Mouse (Mus musculus): ENCODE results near the gene Adh4. TPM values are rescaled to one million over a fixed set of nuclear protein-coding genes. Genes with fewer than 3 reads are reported as not detected.
A peak's percentile ranks its signal among the peaks of the same experiment; 100 is the strongest.
"Not testable (repeated sequence)": the region's sequence is repeated elsewhere in the genome, so short reads cannot be mapped to it uniquely, and the experiment has no call there.

The Adh4 gene
- total RNA-seq, 2 experiments from 2014 or later: not detected

DNA sequence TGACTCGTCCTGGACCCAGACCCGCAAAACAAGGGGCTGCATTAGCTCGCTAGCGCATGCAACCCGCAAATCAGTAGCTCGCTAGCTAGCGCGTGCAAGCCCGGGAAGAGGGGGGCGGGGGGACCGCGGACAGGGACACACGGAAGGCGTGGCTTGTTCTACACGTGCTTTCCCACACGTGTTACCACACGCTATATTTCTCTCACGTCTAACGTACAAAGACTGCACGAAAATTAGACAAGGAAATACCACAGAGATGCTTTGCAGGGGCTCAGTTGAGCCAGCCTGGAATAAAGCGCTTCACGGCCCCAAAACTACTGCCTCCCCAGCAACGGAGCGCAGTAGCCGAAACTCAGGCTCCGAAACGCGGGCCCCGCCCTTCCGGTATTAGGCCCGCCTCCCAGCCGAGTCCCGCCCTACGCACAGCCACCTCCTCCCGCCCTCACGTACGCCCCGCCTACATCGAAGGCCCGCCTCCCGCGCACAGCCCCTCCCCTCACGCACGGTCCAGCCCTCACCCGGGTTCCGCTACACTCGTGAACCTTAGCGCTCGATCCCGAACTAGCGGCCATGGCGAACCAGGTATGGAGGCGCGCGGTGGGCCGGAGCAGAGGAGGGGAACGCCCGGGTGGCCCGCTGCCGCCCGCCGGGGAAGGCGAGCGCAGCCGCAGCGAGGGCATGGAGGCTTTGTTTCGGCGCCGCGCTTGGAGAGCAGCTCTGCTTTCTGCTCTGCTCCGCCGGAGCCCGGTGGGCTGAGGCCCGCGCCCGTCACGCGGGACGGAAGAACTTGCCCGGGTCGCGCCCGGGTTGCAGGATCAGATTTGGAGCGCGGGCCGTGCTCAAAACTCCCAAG, 27.6 kb downstream of the Adh4 start, which contains the start of gene Adh5:
Gene Adh5, plus strand, starts transcription at position 482 of the 853 bp plus-strand sequence.
- peak; percentile 92 for ATAC-seq (replicated peaks; ENCODE audit: poor library complexity)

DNA sequence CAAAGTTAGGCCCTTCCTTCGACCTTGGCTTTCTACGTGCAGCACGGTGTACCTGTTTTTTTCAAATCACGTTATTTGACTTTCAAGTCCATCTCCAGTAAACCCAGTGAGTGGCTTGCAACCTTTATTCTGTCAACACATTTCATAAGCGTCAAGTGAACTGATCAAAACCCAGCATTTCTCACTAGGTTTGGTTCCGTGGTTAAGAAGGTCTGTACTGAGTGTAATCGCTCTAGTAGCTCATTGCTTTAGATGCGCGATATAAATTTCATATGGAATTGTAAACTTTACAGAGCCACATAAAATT, 28.2 kb downstream of the Adh4 start:
- no peak for ATAC-seq (replicated peaks; ENCODE audit: poor library complexity)

DNA sequence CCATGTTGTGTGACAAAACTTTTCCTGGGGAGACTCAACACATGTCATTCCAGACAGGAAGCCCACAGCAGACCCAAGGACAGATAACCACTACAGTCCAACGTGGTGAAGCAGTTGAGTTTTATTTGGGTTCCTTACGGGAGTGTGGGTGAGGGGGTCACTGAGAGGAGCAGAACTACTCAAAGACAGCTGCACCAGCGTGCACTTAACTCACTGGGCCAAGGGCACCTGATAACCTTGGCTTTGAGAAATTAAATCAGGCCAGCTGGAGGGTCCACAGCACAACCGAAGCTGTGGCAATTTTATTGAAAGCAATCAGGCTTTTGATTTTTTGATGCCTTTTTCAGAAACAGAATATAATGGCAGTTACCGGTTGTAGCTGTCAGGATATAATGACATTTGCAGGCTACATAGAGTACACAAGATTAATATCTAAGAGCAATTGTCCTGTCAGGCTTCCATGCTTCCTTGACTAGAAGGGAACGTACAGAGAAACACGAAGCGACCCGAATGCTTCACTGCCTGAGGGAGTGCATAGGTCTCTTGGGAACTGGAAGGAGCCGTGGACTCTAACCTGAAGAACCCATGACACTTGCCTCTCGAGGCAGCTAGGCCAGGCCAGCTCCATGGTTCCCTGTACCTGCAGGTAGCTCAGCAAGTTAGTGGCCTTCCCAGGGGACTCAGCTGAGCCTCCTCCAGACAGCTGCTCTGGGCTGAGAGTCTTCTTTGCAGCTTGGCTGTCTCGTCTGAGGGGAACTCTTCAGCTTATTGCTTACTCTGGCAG, 33.0 kb downstream of the Adh4 start:
- ATAC-seq (replicated peaks; ENCODE audit: poor library complexity): no peak

DNA sequence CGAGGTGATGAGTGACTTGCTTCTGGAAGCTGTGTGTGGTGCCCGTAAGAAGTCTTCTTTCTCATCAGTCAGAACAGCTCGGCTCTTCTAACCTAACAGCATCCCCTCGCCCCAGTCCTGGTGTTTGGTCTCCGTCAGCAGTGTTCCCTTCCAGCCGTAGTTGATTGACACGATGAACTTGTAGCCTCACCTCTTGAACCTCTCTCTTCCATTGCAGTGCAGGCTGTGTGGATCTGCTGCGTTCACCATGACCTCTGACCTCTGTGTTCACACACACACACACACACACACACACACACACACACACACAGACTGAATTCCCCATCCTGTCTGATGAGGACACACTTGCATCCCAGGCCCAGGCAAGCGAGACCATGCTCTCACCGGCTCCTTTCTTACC, 36.9 kb downstream of the Adh4 start:
- no peak for ATAC-seq (replicated peaks; ENCODE audit: poor library complexity)

DNA sequence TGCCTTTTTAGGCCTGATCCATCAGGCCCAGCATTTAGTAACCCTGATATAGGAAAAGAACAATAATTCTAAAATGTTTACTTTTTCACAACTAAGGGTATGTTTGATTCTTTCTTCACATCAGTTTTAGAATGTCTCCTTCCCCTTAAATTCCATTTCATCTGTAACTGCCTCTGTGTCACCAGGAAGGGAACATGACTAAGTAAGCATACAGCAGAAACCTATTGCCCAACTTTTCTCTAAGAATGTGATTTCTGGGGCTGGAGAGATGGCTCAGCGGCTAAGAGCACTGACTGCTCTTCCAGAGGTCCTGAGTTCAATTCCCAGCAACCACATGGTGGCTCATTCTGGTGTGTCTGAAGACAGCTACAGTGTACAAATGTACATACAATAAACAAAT, 39.0 kb downstream of the Adh4 start:
- no peak for ATAC-seq (replicated peaks; ENCODE audit: poor library complexity)

DNA sequence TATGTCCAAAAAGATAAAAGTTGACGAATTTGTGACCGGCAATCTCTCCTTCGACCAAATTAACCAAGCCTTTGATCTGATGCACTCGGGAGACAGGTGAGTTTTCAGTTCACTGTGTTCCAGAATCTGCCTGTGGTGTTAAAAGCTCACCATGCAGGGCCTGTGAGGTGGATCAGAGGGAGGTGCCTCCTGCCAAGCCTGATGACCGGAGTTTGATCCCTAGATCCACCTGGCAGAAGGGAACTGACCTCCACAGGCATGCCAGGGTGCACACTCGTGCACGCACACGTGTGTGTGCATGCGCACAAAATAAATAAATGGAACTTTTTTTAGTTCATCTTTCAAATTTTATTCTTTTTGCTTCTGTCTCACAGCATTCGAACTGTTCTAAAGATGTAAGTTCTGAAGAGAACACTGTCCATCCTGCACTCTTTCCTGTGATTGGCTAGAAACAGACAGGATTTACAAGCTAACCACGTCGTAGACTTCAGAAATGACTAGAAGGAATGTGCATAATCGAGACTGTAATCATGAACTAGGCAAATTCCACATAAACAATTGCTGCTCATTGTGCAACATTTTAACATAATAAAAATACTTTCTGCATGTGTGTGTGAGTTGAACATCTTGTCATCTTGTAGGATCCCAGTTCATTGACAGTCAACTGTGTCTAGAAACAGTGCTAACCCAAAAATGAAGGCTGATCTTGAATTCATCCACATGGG, 39.6 kb downstream of the Adh4 start:
- ATAC-seq (replicated peaks; ENCODE audit: poor library complexity): no peak

DNA sequence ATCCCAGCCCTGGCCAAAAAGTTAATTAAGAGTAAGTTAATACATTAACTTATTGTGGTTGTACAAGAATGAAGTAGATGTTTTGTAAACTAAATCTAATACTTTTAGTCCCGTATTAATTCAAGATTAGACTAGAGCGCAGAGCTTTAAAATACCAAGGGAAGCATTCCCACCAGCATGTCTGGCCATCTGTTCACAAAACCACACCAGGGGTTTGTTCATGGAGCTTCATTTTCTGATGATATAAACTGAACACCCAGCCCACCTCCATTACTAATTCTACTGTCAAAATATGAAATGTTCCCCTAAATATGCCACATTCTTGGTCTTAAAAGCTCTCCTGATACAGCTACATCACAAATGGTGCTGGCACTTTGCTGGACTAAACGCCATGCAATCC, 43.2 kb downstream of the Adh4 start:
- ATAC-seq (replicated peaks; ENCODE audit: poor library complexity): no peak

DNA sequence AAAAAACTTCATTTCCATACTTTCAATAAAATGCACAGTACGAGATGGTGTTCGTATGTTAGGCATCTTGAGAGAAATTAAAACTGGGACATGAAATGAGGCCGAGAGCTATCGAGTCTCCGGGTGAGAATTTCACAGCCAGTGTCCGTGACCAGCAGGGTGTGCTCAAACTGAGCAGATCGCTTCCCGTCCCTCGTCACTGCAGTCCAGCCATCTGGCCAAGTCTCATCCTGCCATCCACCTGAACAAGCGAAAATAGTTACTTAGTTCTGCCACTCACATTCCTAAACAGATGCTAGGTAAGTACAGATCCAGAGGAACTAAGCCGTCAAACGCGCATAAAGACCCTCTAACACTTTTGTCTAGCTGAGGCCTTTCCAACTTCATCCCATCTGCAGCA, 45.0 kb downstream of the Adh4 start:
- ATAC-seq (replicated peaks; ENCODE audit: poor library complexity): no peak

DNA sequence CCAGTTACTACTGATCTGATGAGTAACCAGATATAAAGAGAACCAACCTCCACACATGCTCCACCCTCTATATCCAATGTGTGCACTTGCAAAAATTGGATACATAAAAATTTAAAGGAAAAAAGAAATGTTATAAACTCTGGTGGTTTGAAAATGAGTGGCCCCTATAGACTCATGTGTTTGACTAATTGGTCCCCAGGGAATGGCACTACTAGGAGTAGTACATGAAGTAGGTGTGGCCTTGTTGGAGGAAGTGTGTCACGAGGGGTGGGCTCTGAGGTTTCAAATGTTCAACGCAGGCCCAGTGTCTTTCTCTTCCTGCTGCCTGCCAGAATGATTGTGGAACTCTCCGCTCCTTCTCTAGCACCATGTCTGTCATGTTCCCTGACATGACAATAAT, 46.6 kb downstream of the Adh4 start:
- no peak for ATAC-seq (replicated peaks; ENCODE audit: poor library complexity)

DNA sequence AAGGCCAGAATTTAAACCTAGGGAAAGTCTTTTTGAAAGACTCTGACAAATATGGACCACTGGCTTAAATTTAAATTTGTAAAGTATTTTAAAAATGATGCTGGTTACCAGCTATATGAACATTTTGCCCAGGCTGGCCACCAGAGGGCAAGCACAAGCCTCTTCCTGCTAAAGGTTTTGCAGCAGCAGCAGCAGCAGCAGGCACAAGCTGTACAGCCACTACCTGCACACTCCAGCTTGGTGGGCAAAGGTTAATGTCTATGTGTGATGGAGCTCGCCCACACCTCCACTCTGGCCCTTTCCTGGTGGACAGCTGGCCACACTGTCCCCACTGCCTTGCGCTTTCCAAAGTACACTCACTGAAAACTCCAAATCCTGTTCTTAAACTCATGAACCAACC, 47.9 kb downstream of the Adh4 start:
- ATAC-seq (replicated peaks; ENCODE audit: poor library complexity): peak; percentile 74

DNA sequence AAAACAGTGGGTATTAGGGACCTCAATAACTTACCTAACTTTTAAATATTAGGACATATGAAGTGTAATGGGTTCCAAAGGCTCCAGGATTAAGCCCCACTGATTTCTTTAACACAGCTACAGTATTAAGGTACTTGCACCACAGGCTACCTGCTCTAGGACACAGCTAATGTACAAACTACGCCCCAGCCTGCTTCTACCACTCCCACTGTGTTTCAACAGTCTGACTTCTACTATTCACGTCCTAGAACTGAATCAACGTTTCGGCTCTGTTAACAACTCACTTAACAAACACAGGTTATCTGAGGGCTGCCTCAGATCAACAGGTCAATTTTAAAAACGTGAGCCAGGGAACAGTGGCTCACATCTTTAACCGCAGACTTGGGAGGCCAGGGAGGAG, 48.5 kb downstream of the Adh4 start:
- ATAC-seq (replicated peaks; ENCODE audit: poor library complexity): no peak

DNA sequence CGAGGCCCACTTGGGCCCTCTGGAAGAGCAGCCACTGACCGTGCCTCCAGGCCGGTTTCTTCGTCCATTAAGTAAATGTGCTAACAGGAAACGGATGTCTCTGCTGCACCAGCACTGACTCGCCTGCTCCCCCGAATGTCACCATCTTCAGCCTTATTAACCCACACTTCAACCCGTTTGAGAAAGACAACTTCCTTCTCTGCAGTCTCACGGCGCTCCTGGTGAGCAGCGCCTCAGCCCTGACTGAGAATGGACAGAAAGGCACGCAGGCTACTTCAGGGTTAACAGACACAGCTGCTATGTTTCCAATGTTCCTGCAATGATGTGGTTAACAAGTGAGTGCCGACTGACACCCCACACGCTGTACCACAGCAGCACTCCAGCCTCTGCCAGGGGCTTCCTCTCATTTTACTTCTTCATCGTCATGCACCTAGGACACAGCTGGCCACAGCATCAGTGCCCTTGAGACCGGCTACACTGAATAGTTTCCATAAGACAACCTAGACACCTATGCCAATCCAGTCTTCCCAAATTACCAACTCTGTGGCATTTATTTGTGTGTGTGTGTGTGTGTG, 49.4 kb downstream of the Adh4 start:
- peak; percentile 86 for ATAC-seq (replicated peaks; ENCODE audit: poor library complexity)

DNA sequence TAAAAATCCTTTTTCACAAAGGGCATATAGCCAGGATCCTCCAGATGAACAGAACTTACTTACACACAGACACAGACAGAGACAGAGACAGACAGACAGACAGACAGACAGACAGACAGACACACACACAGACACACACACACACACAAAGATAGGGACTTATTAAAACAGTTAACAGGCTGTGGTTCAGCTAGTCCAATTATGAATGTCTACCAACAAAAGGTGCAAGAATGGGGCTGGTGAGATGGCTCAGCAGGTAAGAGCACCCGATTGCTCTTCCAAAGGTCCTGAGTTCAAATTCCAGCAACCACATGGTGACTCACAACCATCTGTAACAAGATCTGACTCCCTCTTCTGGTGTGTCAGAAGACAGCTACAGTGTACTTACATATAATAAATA, 51.4 kb downstream of the Adh4 start:
- ATAC-seq (replicated peaks; ENCODE audit: poor library complexity): not testable (repeated sequence)

DNA sequence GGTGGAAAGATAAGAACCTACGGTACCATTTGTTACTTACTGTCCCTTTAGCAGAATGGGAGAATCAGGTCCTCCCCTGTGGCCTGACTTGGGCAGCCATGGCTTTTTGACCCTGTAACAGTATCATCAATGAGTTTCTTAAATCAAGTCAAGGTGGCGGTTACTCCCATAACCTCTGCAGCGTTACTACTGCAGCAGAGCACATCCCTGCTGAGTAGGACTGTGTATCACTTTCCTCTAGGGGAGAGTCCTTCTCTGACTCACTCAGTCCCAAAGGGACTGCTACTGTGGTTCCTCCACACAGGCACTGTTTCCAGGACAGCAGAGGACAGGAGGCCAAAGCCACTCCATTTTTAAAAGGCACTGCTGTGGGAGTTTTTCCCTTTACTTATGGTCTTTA, 55.8 kb downstream of the Adh4 start:
- ATAC-seq (replicated peaks; ENCODE audit: poor library complexity): no peak

DNA sequence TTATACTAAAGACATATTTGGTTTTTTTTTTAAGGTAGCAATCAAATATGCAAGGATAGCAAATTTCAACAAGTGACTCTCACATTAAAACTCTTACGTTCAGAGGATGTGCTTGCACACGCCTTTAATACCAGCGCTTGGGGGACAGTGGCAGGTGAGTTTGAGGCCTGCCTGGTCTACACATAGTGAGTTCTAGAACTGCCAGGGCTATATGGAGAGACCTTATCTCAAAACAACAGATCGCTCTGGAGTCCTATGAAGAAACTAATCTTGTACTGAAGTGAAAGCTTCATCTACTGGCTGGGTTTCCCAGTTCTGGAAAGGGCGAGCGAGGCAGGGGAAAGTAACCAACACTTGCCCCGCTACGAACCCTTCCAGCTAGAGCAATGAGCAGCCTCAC, 64.2 kb downstream of the Adh4 start:
- peak; percentile 60 for ATAC-seq (replicated peaks; ENCODE audit: poor library complexity)

Other genes starting within 250 kb of the Adh4 start
- gene 4930579F01Rik, start 221.6 kb upstream of the Adh4 start, total RNA-seq (2015): not detected in 2 replicates
- gene 4930579F01Rik, start 221.6 kb upstream of the Adh4 start, total RNA-seq (2017): not detected in 2 replicates
- gene Adh7, start 197.7 kb upstream of the Adh4 start, total RNA-seq (2015): not detected in 2 replicates
- not detected in 2 replicates for gene Adh7, start 197.7 kb upstream of the Adh4 start, total RNA-seq (2017)
- gene Adh1, start 154.5 kb upstream of the Adh4 start, total RNA-seq (2015): not detected in 2 replicates
- not detected in 2 replicates for gene Adh1, start 154.5 kb upstream of the Adh4 start, total RNA-seq (2017)
- not detected in 2 replicates for gene Adh6a, start 102.2 kb upstream of the Adh4 start, total RNA-seq (2015)
- not detected in 2 replicates for gene Adh6a, start 102.2 kb upstream of the Adh4 start, total RNA-seq (2017)
- not detected in 2 replicates for gene Adh6b, start 73.7 kb upstream of the Adh4 start, total RNA-seq (2015)
- gene Adh6b, start 73.7 kb upstream of the Adh4 start, total RNA-seq (2017): not detected in 2 replicates
- gene Adh5, start 27.6 kb downstream of the Adh4 start, total RNA-seq (2015): 114 and 130 TPM in 2 replicates
- gene Adh5, start 27.6 kb downstream of the Adh4 start, total RNA-seq (2017): 125 and 126 TPM in 2 replicates
- gene Metap1, start 74.0 kb downstream of the Adh4 start, total RNA-seq (2015): 42.0 and 45.9 TPM in 2 replicates
- 47.6 and 61.4 TPM in 2 replicates for gene Metap1, start 74.0 kb downstream of the Adh4 start, total RNA-seq (2017)
- 424 and 430 TPM in 2 replicates for gene Eif4e, start 110.7 kb downstream of the Adh4 start, total RNA-seq (2015)
- gene Eif4e, start 110.7 kb downstream of the Adh4 start, total RNA-seq (2017): 161 and 224 TPM in 2 replicates

Data from megakaryocyte progenitor cell, adult 5-6 weeks (primary cell).